Mouse (Mus musculus): ENCODE measurements around the gene Zbtb8os. TPM values are rescaled to one million over a fixed set of nuclear protein-coding genes. Genes with fewer than 3 reads are reported as not detected.

Zbtb8os gene
- polyA plus RNA-seq, 1 experiment from 2014 or later: 62.6 TPM

- ATAC-seq: no peak
- H3K9me3 ChIP-seq: no peaks in the 10 kb centered on the region
- no peaks in the 10 kb centered on the region; the same call in 1 of the 2 replicates for H3K4me1 ChIP-seq (replicated peaks)
- no peak overlapping the region for H3K4me2 ChIP-seq (replicated peaks)
- H3K27me3 ChIP-seq (replicated peaks): no peaks in the 10 kb centered on the region
- H3K36me3 ChIP-seq: 0 out of 2 replicates have a peak, but pooled peaks cover 2% of the 10 kb centered on the region
- WGBS: 88% methylated on average over 3 of the region's 3 CpGs
- H3K9ac ChIP-seq: no peak overlapping the region
- H3K4me3 ChIP-seq (replicated peaks): no peak overlapping the region
- no peak overlapping the region for H3K27ac ChIP-seq
These were observed 28.9 kb downstream of the Zbtb8os start for GRCm38 (mm10) chr4:129364379-129364778.

GRCm38 (mm10) chr4:129365224-129365623, 29.7 kb downstream of the Zbtb8os start:
- 0 out of 2 replicates have a peak, but pooled peaks cover 2% of the 10 kb centered on the region for H3K36me3 ChIP-seq
- no peaks in the 10 kb centered on the region; the same call in 1 of the 2 replicates for H3K4me1 ChIP-seq (replicated peaks)
- no peak overlapping the region for H3K4me3 ChIP-seq (replicated peaks)
- no peak overlapping the region for H3K27ac ChIP-seq
- H3K27me3 ChIP-seq (replicated peaks): no peaks in the 10 kb centered on the region
- 73% methylated on average over 5 of the region's 5 CpGs for WGBS
- H3K4me2 ChIP-seq (replicated peaks): no peak overlapping the region
- H3K9me3 ChIP-seq: no peaks in the 10 kb centered on the region
- H3K9ac ChIP-seq: no peak overlapping the region
- no peak for ATAC-seq

- 93% methylated on average over 3 of the region's 3 CpGs for WGBS
- Histone ChIP-seq H3K9ac (no peak overlapping the region), H3K27ac (no peak overlapping the region), H3K36me3 (no peaks in the 10 kb centered on the region), H3K9me3 (no peaks in the 10 kb centered on the region), H3K4me3 (replicated peaks) (no peak overlapping the region), H3K27me3 (replicated peaks) (no peaks in the 10 kb centered on the region), H3K4me2 (replicated peaks) (no peak overlapping the region), H3K4me1 (replicated peaks) (peaks cover 11% of the 10 kb centered on the region; the same call in 1 of the 2 replicates)
- no peak for ATAC-seq
These were observed 35.9 kb downstream of the Zbtb8os start for GRCm38 (mm10) chr4:129371391-129371790.

- H3K4me2 ChIP-seq (replicated peaks): no peak overlapping the region
- H3K27me3 ChIP-seq (replicated peaks): no peaks in the 10 kb centered on the region
- no peak overlapping the region for H3K9ac ChIP-seq
- peaks cover 11% of the 10 kb centered on the region; the same call in 1 of the 2 replicates for H3K4me1 ChIP-seq (replicated peaks)
- no peaks in the 10 kb centered on the region for H3K9me3 ChIP-seq
- no peaks in the 10 kb centered on the region for H3K36me3 ChIP-seq
- peak overlapping the region; percentile 28 for H3K27ac ChIP-seq
- ATAC-seq: no peak; the same call in 1 of the 2 replicates
- 48% methylated on average over 8 of the region's 8 CpGs for WGBS
- H3K4me3 ChIP-seq (replicated peaks): no peak overlapping the region
These were observed 37.9 kb downstream of the Zbtb8os start for GRCm38 (mm10) chr4:129373202-129373976.

- no peak for ATAC-seq
- Histone ChIP-seq H3K27ac (no peak overlapping the region), H3K4me1 (replicated peaks) (peaks cover 11% of the 10 kb centered on the region; the same call in 1 of the 2 replicates), H3K9me3 (no peaks in the 10 kb centered on the region), H3K4me3 (replicated peaks) (no peak overlapping the region), H3K4me2 (replicated peaks) (no peak overlapping the region), H3K27me3 (replicated peaks) (no peaks in the 10 kb centered on the region), H3K36me3 (no peaks in the 10 kb centered on the region), H3K9ac (no peak overlapping the region)
- 57% methylated on average over 11 of the region's 11 CpGs for WGBS
These were observed 38.8 kb downstream of the Zbtb8os start for GRCm38 (mm10) chr4:129374219-129374755.

- no peak overlapping the region for H3K4me3 ChIP-seq (replicated peaks)
- H3K4me2 ChIP-seq (replicated peaks): no peak overlapping the region
- no peak overlapping the region for H3K9ac ChIP-seq
- ATAC-seq: no peak
- peaks cover 11% of the 10 kb centered on the region; the same call in 1 of the 2 replicates for H3K4me1 ChIP-seq (replicated peaks)
- no peaks in the 10 kb centered on the region for H3K36me3 ChIP-seq
- H3K27me3 ChIP-seq (replicated peaks): no peaks in the 10 kb centered on the region
- H3K9me3 ChIP-seq: no peaks in the 10 kb centered on the region
- 51% methylated on average over 6 of the region's 6 CpGs for WGBS
- H3K27ac ChIP-seq: no peak overlapping the region
These were observed 39.5 kb downstream of the Zbtb8os start for GRCm38 (mm10) chr4:129375000-129375399.

GRCm38 (mm10) chr4:129375821-129376220, 40.3 kb downstream of the Zbtb8os start:
- 73% methylated on average over 5 of the region's 5 CpGs for WGBS
- Histone ChIP-seq H3K36me3 (no peaks in the 10 kb centered on the region), H3K27me3 (replicated peaks) (no peaks in the 10 kb centered on the region), H3K4me1 (replicated peaks) (peaks cover 11% of the 10 kb centered on the region; the same call in 1 of the 2 replicates), H3K4me3 (replicated peaks) (no peak overlapping the region), H3K4me2 (replicated peaks) (no peak overlapping the region), H3K27ac (no peak overlapping the region), H3K9ac (no peak overlapping the region), H3K9me3 (no peaks in the 10 kb centered on the region)
- no peak for ATAC-seq

- WGBS: under 1% methylated on average over 51 of the region's 68 CpGs
- no peaks in the 10 kb centered on the region for H3K27me3 ChIP-seq (replicated peaks)
- no peaks in the 10 kb centered on the region for H3K36me3 ChIP-seq
- H3K27ac ChIP-seq: peak overlapping the region; percentile 89
- peaks cover 11% of the 10 kb centered on the region; the same call in 1 of the 2 replicates for H3K4me1 ChIP-seq (replicated peaks)
- no peaks in the 10 kb centered on the region for H3K9me3 ChIP-seq
- peak overlapping the region; percentile 89 for H3K4me3 ChIP-seq (replicated peaks)
- H3K4me2 ChIP-seq (replicated peaks): peak overlapping the region; percentile 87
- ATAC-seq: peak; percentile 81
- H3K9ac ChIP-seq: peak overlapping the region; percentile 89
These were observed 41.6 kb downstream of the Zbtb8os start for GRCm38 (mm10) chr4:129376961-129377545.

GRCm38 (mm10) chr4:129377601-129378390, 42.3 kb downstream of the Zbtb8os start, which contains the start of gene Zbtb8a:
Gene Zbtb8a, minus strand, starts transcription at chr4:129378116.
- Histone ChIP-seq H3K4me1 (replicated peaks) (peaks cover 11% of the 10 kb centered on the region; the same call in 1 of the 2 replicates), H3K27ac (peak within 1 kb of the TSS; percentile 89), H3K27me3 (replicated peaks) (no peaks in the 10 kb centered on the region), H3K36me3 (no peaks in the 10 kb centered on the region), H3K9ac (peak within 1 kb of the TSS; percentile 89), H3K9me3 (no peaks in the 10 kb centered on the region), H3K4me3 (replicated peaks) (peak within 1 kb of the TSS; percentile 89), H3K4me2 (replicated peaks) (peak within 1 kb of the TSS; percentile 87)
- under 1% methylated on average over 61 of the region's 65 CpGs for WGBS
- peak; percentile 74 for ATAC-seq

- Histone ChIP-seq H3K27me3 (replicated peaks) (no peaks in the 10 kb centered on the region), H3K9me3 (no peaks in the 10 kb centered on the region), H3K27ac (no peak overlapping the region), H3K4me1 (replicated peaks) (peaks cover 10% of the 10 kb centered on the region; the same call in 1 of the 2 replicates), H3K9ac (no peak overlapping the region), H3K4me2 (replicated peaks) (no peak overlapping the region), H3K36me3 (no peaks in the 10 kb centered on the region), H3K4me3 (replicated peaks) (no peak overlapping the region)
- WGBS: 88% methylated on average over 3 of the region's 3 CpGs
- ATAC-seq: no peak
These were observed 44.3 kb downstream of the Zbtb8os start for GRCm38 (mm10) chr4:129379805-129380204.

GRCm38 (mm10) chr4:129381148-129381547, 45.7 kb downstream of the Zbtb8os start:
- no peak overlapping the region for H3K4me2 ChIP-seq (replicated peaks)
- H3K9ac ChIP-seq: no peak overlapping the region
- peaks cover 5% of the 10 kb centered on the region; the same call in 1 of the 2 replicates for H3K4me1 ChIP-seq (replicated peaks)
- H3K9me3 ChIP-seq: no peaks in the 10 kb centered on the region
- H3K36me3 ChIP-seq: no peaks in the 10 kb centered on the region
- H3K4me3 ChIP-seq (replicated peaks): no peak overlapping the region
- no peak for ATAC-seq
- WGBS: 82% methylated on average over 8 of the region's 8 CpGs
- no peak overlapping the region for H3K27ac ChIP-seq
- H3K27me3 ChIP-seq (replicated peaks): no peaks in the 10 kb centered on the region

Data from intestine, embryonic 15.5 days (tissue).